Mouse (Mus musculus): ENCODE results near the gene Cpox. TPM values are rescaled to one million over a fixed set of nuclear protein-coding genes. Genes with fewer than 3 reads are reported as not detected.
A peak's percentile ranks its signal among the peaks of the same experiment; 100 is the strongest.

The Cpox gene
- polyA plus RNA-seq (2012; rRNA removed), result 27.7 and 29.8 TPM in 2 replicates

DNA sequence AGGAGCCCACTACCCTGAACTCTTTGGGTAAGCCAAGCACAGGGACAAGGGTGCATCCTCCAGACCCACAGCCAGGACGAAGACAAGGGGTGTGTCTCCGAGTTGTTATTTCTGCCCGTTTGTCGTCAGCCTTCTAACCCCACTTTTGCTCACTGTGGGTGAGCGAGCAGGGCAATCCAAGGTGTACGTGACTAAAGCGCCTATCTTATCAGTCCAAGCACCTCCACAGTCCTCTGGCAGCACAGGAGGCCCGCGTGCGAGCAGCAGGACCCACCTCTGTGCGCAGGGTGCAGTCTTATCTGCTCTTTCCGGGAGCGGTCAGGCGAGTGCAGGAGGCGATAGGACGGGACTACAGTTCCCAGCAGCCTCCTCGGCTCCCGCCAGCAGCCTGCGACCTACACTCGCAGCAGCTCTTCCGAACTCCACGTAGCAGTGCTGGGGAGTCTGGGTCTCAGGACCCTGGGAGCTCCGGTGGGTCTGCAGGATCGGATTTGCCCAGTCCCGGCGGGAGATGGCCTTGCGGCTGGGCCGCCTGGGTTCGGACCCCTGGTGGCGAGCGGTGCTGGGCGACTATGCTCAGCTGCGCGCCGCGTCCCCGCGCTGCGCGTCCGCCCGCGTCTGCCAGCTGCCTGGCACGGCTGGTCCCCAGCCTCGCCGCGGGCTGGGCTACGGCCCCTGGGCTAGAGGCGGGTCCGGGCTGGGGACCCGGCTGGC, at the start of gene Cpox:
Gene Cpox (plus strand): TSS at position 376 of the 714 bp plus-strand sequence.
- H3K4me1 ChIP-seq (ENCODE audit: control insufficient read depth, insufficient read depth, low read length), result peaks cover 6% of the 10 kb centered on the region; the same call in 1 of the 2 replicates
- under 1% methylated on average over 51 of the region's 51 CpGs for WGBS
- H3K36me3 ChIP-seq (ENCODE audit: control insufficient read depth, insufficient read depth, low read length), result no peaks in the 10 kb centered on the region; the same call in 1 of the 2 replicates
- TF ChIP-seq POLR2A (IDR thresholded peaks at IDR 0.05; ENCODE audit: low read depth, low read length) (peak; percentile 31), CTCF (conservative IDR thresholded peaks at IDR 0.05; ENCODE audit: insufficient read depth, insufficient read length, low read depth, low read length) (no peak)
- H3K27ac ChIP-seq (ENCODE audit: insufficient read depth, low read depth, low read length), result peak within 1 kb of the TSS; percentile 77
- H3K4me3 ChIP-seq (ENCODE audit: insufficient read depth, low read depth, low read length), result peak within 1 kb of the TSS; percentile 84
- peak; percentile 87 for DNase-seq
- H3K27me3 ChIP-seq (replicated peaks; ENCODE audit: control insufficient read depth, insufficient read depth, low read length), result no peaks in the 10 kb centered on the region

DNA sequence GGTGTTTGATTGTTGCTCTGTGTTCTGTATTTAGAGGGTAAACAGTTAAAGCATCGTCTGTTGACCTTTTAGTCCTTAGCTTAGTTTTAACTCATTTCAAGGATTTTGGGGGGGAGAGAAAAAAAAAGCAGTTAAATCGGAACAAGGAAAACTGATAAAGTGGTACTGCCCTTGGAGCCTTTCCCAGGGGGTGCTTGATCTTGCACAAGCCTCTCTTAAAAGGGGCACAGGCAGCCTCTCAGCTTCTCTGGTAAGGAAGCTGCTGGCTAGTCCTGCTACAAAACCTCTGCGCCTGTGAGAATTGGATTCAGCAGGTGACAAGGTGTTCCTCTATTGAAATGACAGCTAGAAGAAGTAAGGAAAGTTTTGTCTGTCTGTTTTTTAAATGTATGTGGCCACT, 47.7 kb upstream of the Cpox start:
- no peak for DNase-seq
- H3K27ac ChIP-seq (ENCODE audit: insufficient read depth, low read depth, low read length), result no peak overlapping the region

DNA sequence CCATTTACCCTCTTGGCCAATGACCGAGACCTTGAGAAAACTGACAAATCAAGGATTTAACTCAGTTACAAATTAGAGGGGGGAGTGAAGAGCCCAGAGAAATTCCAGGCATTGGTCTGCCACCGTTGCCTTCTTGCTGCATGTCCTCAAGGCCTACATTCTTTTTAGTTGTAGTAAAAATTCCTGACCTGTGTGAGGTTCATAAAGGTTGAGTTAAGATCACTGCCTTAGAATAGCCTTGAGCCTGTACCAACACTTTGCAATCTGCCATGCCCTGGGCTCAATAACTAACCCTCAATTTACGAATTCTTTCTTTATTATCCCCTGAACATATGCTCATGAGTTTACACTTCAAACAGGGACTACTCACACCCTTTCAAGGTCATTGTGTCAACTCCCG, 47.0 kb upstream of the Cpox start:
- Histone ChIP-seq H3K36me3 (ENCODE audit: control insufficient read depth, insufficient read depth, low read length) (no peaks in the 10 kb centered on the region), H3K4me1 (ENCODE audit: control insufficient read depth, insufficient read depth, low read length) (no peaks in the 10 kb centered on the region), H3K4me3 (ENCODE audit: insufficient read depth, low read depth, low read length) (no peak overlapping the region), H3K27ac (ENCODE audit: insufficient read depth, low read depth, low read length) (peak overlapping the region; percentile 72), H3K27me3 (replicated peaks; ENCODE audit: control insufficient read depth, insufficient read depth, low read length) (no peaks in the 10 kb centered on the region)
- WGBS, result 56% methylated on average over 4 of the region's 4 CpGs
- no peak for TF ChIP-seq CTCF (conservative IDR thresholded peaks at IDR 0.05; ENCODE audit: insufficient read depth, insufficient read length, low read depth, low read length)
- no peak for TF ChIP-seq POLR2A (IDR thresholded peaks at IDR 0.05; ENCODE audit: low read depth, low read length)
- peak; percentile 56 for DNase-seq

More for the DNA sequence above, 47.7 kb upstream of the Cpox start:
- H3K4me3 ChIP-seq (ENCODE audit: insufficient read depth, low read depth, low read length), result no peak overlapping the region
- no peak for TF ChIP-seq POLR2A (IDR thresholded peaks at IDR 0.05; ENCODE audit: low read depth, low read length)
- no peak for TF ChIP-seq CTCF (conservative IDR thresholded peaks at IDR 0.05; ENCODE audit: insufficient read depth, insufficient read length, low read depth, low read length)
- WGBS, result 76% methylated on average over 3 of the region's 3 CpGs
- H3K36me3 ChIP-seq (ENCODE audit: control insufficient read depth, insufficient read depth, low read length), result no peaks in the 10 kb centered on the region
- H3K4me1 ChIP-seq (ENCODE audit: control insufficient read depth, insufficient read depth, low read length), result no peaks in the 10 kb centered on the region
- no peaks in the 10 kb centered on the region for H3K27me3 ChIP-seq (replicated peaks; ENCODE audit: control insufficient read depth, insufficient read depth, low read length)

DNA sequence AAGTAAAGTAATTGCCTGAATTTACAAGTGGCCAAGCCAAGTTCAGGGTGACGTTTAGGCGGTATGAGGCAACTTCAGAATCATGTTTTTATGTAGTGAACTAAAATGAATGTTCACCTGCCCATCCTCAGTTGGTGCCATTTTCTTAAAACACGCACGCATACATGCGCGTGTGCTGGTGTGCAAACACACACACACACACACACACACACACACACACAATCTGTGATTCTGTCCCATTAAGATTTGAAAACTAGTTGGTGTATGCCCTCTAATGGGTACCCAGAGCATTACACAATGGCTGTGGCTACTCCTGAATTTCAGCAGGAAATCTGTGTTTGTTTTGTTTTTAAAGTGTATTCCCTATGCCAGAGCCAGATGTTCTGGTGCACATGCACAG, 46.1 kb upstream of the Cpox start:
- 55% methylated on average over 6 of the region's 6 CpGs for whole genome bisulfite sequencing
- Histone ChIP-seq H3K36me3 (ENCODE audit: control insufficient read depth, insufficient read depth, low read length) (no peaks in the 10 kb centered on the region), H3K4me1 (ENCODE audit: control insufficient read depth, insufficient read depth, low read length) (no peaks in the 10 kb centered on the region), H3K4me3 (ENCODE audit: insufficient read depth, low read depth, low read length) (no peak overlapping the region), H3K27ac (ENCODE audit: insufficient read depth, low read depth, low read length) (no peak overlapping the region), H3K27me3 (replicated peaks; ENCODE audit: control insufficient read depth, insufficient read depth, low read length) (no peaks in the 10 kb centered on the region)
- DNase-seq, result peak; percentile 66
- TF ChIP-seq CTCF (conservative IDR thresholded peaks at IDR 0.05; ENCODE audit: insufficient read depth, insufficient read length, low read depth, low read length) (peak; percentile 54), POLR2A (IDR thresholded peaks at IDR 0.05; ENCODE audit: low read depth, low read length) (no peak)

DNA sequence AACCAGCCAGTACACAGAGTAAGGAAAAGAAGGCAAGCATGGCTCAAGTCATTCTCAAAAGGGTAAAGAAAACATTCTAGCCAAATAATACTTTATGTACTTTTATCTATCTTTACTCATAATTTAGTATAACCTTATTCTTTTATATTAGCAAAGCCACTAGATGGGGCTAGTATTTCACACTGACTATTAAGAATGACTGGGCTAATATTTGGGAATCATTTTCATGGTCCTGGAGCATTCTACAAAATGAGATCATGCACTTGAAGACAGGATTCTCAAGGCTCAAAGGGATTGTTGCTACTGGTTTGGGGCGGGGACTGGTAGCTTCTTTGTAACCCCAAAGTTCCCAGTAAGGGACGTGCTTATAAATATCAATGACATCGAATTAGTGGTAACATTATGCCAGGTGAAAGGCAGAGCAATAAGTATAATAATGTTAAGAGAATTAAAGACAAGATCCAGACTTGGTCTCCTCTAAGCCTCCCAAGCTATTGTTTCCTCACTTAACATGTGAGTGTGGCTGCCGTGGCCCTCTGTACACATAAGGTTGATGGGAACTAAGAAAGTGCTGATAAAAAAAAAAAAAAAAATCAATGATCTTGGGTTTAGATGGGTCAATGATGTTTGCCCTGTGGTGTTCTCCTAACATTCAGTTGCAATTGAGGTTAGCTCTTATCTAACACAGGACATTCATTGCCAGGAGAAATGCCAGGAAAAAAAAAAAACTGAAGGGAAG, 42.3 kb upstream of the Cpox start:
- TF ChIP-seq POLR2A (IDR thresholded peaks at IDR 0.05; ENCODE audit: low read depth, low read length) (no peak), CTCF (conservative IDR thresholded peaks at IDR 0.05; ENCODE audit: insufficient read depth, insufficient read length, low read depth, low read length) (no peak)
- H3K4me3 ChIP-seq (ENCODE audit: insufficient read depth, low read depth, low read length), result no peak overlapping the region
- H3K27me3 ChIP-seq (replicated peaks; ENCODE audit: control insufficient read depth, insufficient read depth, low read length), result no peaks in the 10 kb centered on the region
- H3K36me3 ChIP-seq (ENCODE audit: control insufficient read depth, insufficient read depth, low read length), result no peaks in the 10 kb centered on the region
- no peaks in the 10 kb centered on the region for H3K4me1 ChIP-seq (ENCODE audit: control insufficient read depth, insufficient read depth, low read length)
- no peak overlapping the region for H3K27ac ChIP-seq (ENCODE audit: insufficient read depth, low read depth, low read length)
- WGBS, result 92% methylated on average over 4 of the region's 4 CpGs
- no peak for DNase-seq

DNA sequence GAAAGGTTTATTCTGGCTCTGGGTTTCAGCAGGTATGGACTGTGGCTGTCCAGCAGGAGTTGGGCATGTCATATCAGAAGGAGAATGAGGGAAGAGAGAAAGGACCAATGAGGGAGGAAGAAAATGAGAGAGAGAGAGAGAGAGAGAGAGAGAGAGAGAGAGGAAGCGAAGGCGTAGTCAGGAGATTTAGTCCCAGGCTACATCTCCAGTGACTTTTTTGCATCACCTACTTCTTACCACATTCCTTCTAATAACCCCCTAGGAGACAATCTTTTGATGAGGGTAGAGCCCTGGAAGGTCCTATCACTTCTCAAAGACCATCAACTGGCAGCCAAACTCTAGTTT, 41.8 kb upstream of the Cpox start:
- TF ChIP-seq CTCF (conservative IDR thresholded peaks at IDR 0.05; ENCODE audit: insufficient read depth, insufficient read length, low read depth, low read length) (no peak), POLR2A (IDR thresholded peaks at IDR 0.05; ENCODE audit: low read depth, low read length) (no peak)
- WGBS, result 96% methylated on average over 2 of the region's 2 CpGs
- H3K36me3 ChIP-seq (ENCODE audit: control insufficient read depth, insufficient read depth, low read length), result no peaks in the 10 kb centered on the region
- no peak overlapping the region for H3K4me3 ChIP-seq (ENCODE audit: insufficient read depth, low read depth, low read length)
- H3K4me1 ChIP-seq (ENCODE audit: control insufficient read depth, insufficient read depth, low read length), result no peaks in the 10 kb centered on the region
- DNase-seq, result no peak
- no peaks in the 10 kb centered on the region for H3K27me3 ChIP-seq (replicated peaks; ENCODE audit: control insufficient read depth, insufficient read depth, low read length)
- H3K27ac ChIP-seq (ENCODE audit: insufficient read depth, low read depth, low read length), result no peak overlapping the region

DNA sequence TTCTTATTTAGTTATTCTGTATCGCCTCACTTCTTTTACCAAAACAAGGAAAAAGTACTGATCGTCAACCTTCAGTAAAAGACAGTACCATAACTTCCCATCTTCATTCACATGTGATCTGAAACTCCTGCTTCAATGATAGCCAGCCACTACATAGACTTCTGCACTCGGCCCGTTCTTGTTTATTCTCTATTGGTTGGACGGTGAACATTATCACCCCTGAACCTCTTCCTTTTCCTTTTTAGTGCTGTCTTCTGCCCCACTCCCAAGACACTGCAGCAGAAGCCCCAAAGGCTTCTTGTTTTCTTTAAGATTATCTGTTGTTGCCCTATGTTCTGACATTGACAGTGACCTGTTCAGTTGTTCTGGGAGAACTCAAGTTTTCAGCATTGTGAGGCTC, 41.1 kb upstream of the Cpox start:
- Histone ChIP-seq H3K27me3 (replicated peaks; ENCODE audit: control insufficient read depth, insufficient read depth, low read length) (no peaks in the 10 kb centered on the region), H3K4me1 (ENCODE audit: control insufficient read depth, insufficient read depth, low read length) (no peaks in the 10 kb centered on the region), H3K4me3 (ENCODE audit: insufficient read depth, low read depth, low read length) (no peak overlapping the region), H3K27ac (ENCODE audit: insufficient read depth, low read depth, low read length) (no peak overlapping the region), H3K36me3 (ENCODE audit: control insufficient read depth, insufficient read depth, low read length) (no peaks in the 10 kb centered on the region)
- WGBS, result 94% methylated on average over 5 of the region's 5 CpGs
- TF ChIP-seq POLR2A (IDR thresholded peaks at IDR 0.05; ENCODE audit: low read depth, low read length) (no peak), CTCF (conservative IDR thresholded peaks at IDR 0.05; ENCODE audit: insufficient read depth, insufficient read length, low read depth, low read length) (no peak)
- no peak for DNase-seq
